Mouse (Mus musculus) myocyte (in vitro differentiated cells): ENCODE data around the gene Trpc4ap.

ENCODE experiments used
- CEBPB ChIP-seq: IDR thresholded peaks from 2 replicates; pipeline ENCODE4 v1.6.1; 2011; ENCODE audit warnings: mild to moderate bottlenecking, moderate library complexity; ENCODE audit not compliant: poor library complexity, insufficient read depth, severe bottlenecking
- MAX ChIP-seq: IDR thresholded peaks from one replicate; pipeline ENCODE4 v1.6.1; 2011; ENCODE audit warnings: low read depth, mild to moderate bottlenecking, control low read depth
- POLR2A ChIP-seq: IDR thresholded peaks from one replicate; pipeline ENCODE4 v1.6.1; 2011; ENCODE audit warnings: low read depth, mild to moderate bottlenecking, control low read depth, moderate library complexity; ENCODE audit not compliant: insufficient read length

DNA sequence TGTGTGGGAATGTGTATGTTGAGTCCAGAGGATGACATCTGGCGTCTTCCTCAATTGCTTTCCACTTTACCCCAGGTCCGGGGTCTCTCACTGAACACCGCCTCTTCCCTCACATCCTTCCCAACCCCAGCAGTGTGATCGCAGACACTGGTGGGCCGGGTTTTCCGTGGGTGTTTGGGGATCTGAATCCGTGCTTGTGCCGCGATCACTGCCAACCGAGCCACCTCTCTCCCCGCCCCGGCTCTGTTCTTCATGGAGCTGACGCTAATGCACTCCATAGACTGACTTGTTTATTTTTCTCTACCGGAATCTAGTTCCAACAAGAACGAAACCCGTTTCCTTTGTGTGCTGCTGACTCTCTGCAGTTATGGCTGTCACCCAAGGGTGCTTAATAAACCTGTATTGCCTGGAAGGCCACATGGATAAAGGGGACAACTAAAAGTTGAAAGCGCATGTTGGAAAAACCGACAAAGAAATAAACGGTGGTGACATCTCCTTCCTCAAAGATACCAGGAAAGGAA is 9.3 kb upstream of the Trpc4ap start:
- no peak for TF ChIP-seq POLR2A
- no peak for TF ChIP-seq MAX
- TF ChIP-seq CEBPB, result no peak
